In genomic region chr5:8291496-8291895, GRCm38 (mm10) we compare ENCODE assay signal across 23 mouse cellular contexts.
DNase-seq lines count a peak whose midpoint lies in the region; ATAC-seq and TF ChIP-seq lines count a peak whose summit lies in the region.
"Had no signal": no experiment of that assay in that cellular context is flagged by ENCODE, and none has a peak within 500 bp of the region (broad histone marks: within the 10 kb centered on the region; RNA-seq: fewer than 3 reads in every experiment).

No protein-coding gene starts in this region.

- H3K27me3 ChIP-seq in forebrain, embryonic 14.5 days (replicated peaks; ENCODE audit: control insufficient read depth, insufficient read depth, low read length) = no peaks in the 10 kb centered on the region
- no peaks in the 10 kb centered on the region for H3K27me3 ChIP-seq in forebrain, embryonic 10.5 days (ENCODE audit: poor library complexity, severe bottlenecking)
- H3K27me3 ChIP-seq in E14TG2a.4 (ENCODE audit: insufficient read depth, low read length) = no peaks in the 10 kb centered on the region
- H3K27me3 ChIP-seq: CH12.LX; embryonic facial prominence, embryonic 12.5 days; forebrain, embryonic 12.5 days; forebrain, embryonic 15.5 days; Patski had no signal

- H3K36me3 ChIP-seq in forebrain, embryonic 14.5 days (ENCODE audit: control insufficient read depth, insufficient read depth, low read length) = no peaks in the 10 kb centered on the region
- no peaks in the 10 kb centered on the region for H3K36me3 ChIP-seq in forebrain, embryonic 10.5 days (replicated peaks)
- H3K36me3 ChIP-seq in E14TG2a.4 (ENCODE audit: insufficient read depth, low read length) = no peaks in the 10 kb centered on the region
- H3K36me3 ChIP-seq: embryonic facial prominence, embryonic 10.5 days; embryonic facial prominence, embryonic 12.5 days; forebrain, embryonic 12.5 days; forebrain, embryonic 15.5 days had no signal

- no peak overlapping the region for H3K4me3 ChIP-seq in forebrain, embryonic 14.5 days (ENCODE audit: low read depth, low read length)
- H3K4me3 ChIP-seq in forebrain, embryonic 10.5 days = no peak overlapping the region
- H3K4me3 ChIP-seq in E14TG2a.4 (replicated peaks; ENCODE audit: low read length) = peak overlapping the region; percentile 60; the same call in 1 of the 2 replicates
- H3K4me3 ChIP-seq: embryonic facial prominence, embryonic 10.5 days; embryonic facial prominence, embryonic 12.5 days; forebrain, embryonic 12.5 days; forebrain, embryonic 15.5 days had no signal

- ATAC-seq in forebrain, embryonic 14.5 days = 0 out of 2 replicates have a peak, but pooled peaks have one; percentile 14
- ATAC-seq: activated CD4-positive, CD25-positive, alpha-beta regulatory T cell, adult 4 months; CD4-positive, CD25-positive, alpha-beta regulatory T cell, adult 4 months; forebrain, postnatal 0 days; Patski had no signal

- 68% methylated on average over 1 of the region's 1 CpGs for WGBS in forebrain, embryonic 14.5 days
- 90% methylated on average over 1 of the region's 1 CpGs for whole genome bisulfite sequencing in forebrain, embryonic 10.5 days

- no peak for TF ChIP-seq CTCF in E14TG2a.4 (conservative IDR thresholded peaks at IDR 0.05; ENCODE audit: low read length)

- DNase-seq in forebrain, embryonic 14.5 days (ENCODE audit: low spot score) = no peak
- no peak for DNase-seq in forebrain, embryonic 10.5 days (ENCODE audit: extremely low spot score, low spot score)
- peak; percentile 76 for DNase-seq in retina, embryonic 14.5 days (ENCODE audit: low spot score)
- DNase-seq in frontal cortex, postnatal 25 days (ENCODE audit: low spot score in 2 of 2) = no peak
- no peak for DNase-seq in heart, postnatal 10 days
- DNase-seq: adrenal gland, adult 8-10 months; adrenal gland, postnatal 14 days; adrenal gland, postnatal 36 days; B cell, adult 2 months; cerebellum, adult 11-12 months; cerebellum, adult 2 months; cerebellum, adult 9-10 months; cerebellum, postnatal 10 days; forebrain, postnatal 0 days had no signal

- no peak overlapping the region for H3K9ac ChIP-seq in forebrain, embryonic 14.5 days (ENCODE audit: low read length)
- H3K9ac ChIP-seq: embryonic facial prominence, embryonic 12.5 days; forebrain, embryonic 12.5 days; forebrain, embryonic 15.5 days; forebrain, postnatal 0 days had no signal

- H3K4me2 ChIP-seq in forebrain, embryonic 14.5 days (ENCODE audit: low read length) = no peak overlapping the region
- H3K4me2 ChIP-seq: embryonic facial prominence, embryonic 12.5 days; forebrain, embryonic 12.5 days; forebrain, embryonic 15.5 days had no signal

- H3K4me1 ChIP-seq in forebrain, embryonic 14.5 days (ENCODE audit: control insufficient read depth, insufficient read depth, low read length) = peaks cover 2% of the 10 kb centered on the region; the same call in 1 of the 2 replicates
- H3K4me1 ChIP-seq in forebrain, embryonic 10.5 days = peaks cover 33% of the 10 kb centered on the region
- peaks cover 19% of the 10 kb centered on the region for H3K4me1 ChIP-seq in E14TG2a.4 (replicated peaks; ENCODE audit: low read depth, low read length)
- H3K4me1 ChIP-seq: embryonic facial prominence, embryonic 12.5 days had no signal

- no peak overlapping the region for H3K27ac ChIP-seq in forebrain, embryonic 14.5 days (ENCODE audit: low read depth, low read length)
- no peak overlapping the region for H3K27ac ChIP-seq in forebrain, embryonic 10.5 days
- H3K27ac ChIP-seq: embryonic facial prominence, embryonic 10.5 days; embryonic facial prominence, embryonic 12.5 days; forebrain, embryonic 12.5 days; forebrain, embryonic 15.5 days had no signal

- intact Hi-C loops in heart, postnatal 10 days (cut with DNase I) = no loop called here

- H3K9me3 ChIP-seq in forebrain, embryonic 14.5 days (replicated peaks; ENCODE audit: control insufficient read depth, low read length) = no peaks in the 10 kb centered on the region
- no peaks in the 10 kb centered on the region for H3K9me3 ChIP-seq in forebrain, embryonic 10.5 days
- H3K9me3 ChIP-seq in E14TG2a.4 (ENCODE audit: low read length) = no peaks in the 10 kb centered on the region
- H3K9me3 ChIP-seq: embryonic facial prominence, embryonic 10.5 days; embryonic facial prominence, embryonic 12.5 days; forebrain, embryonic 12.5 days; forebrain, embryonic 15.5 days had no signal
